Mouse (Mus musculus): ENCODE measurements around the gene Gm21860. TPM values are rescaled to one million over a fixed set of nuclear protein-coding genes. Genes with fewer than 3 reads are reported as not detected.
A peak's percentile ranks its signal among the peaks of the same experiment; 100 is the strongest.
"Not testable (repeated sequence)": the region's sequence is repeated elsewhere in the genome, so short reads cannot be mapped to it uniquely, and the experiment has no call there.

Gene Gm21860
- polyA plus RNA-seq (2015; fragmentation: Nextera tagmentation; extraction: Ambion mirVana), result not detected in 2 replicates

DNA sequence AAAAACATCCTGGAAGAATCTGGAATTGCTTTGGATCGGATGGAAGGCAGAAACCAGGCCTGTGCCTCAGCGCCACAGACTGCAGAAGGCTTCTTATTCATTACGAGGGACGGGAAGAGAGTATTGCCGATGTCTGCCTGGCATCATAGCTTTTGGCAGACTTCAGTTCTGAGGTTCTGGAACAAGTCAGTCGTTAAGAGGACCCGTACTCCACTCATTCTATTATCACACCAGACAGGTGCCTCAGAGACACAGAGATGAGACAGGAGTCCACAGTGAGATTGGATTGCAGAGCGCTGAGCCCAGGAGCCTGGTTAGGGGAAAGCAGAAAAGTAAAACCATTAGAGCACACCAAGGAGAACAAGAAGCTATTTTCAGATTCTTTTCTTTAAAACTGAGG, at the start of gene Gm21860:
Gm21860 (minus strand) TSS at position 101 of the 400 bp plus-strand sequence.
- H3K4me1 ChIP-seq (replicated peaks); H3K4me2 ChIP-seq (replicated peaks); ATAC-seq; H3K36me3 ChIP-seq; H3K9me3 ChIP-seq; H3K9ac ChIP-seq (replicated peaks); H3K4me3 ChIP-seq (replicated peaks); H3K27me3 ChIP-seq; H3K27ac ChIP-seq: not testable (repeated sequence)
- no CpG with 5 or more reads among the region's 8 CpGs for WGBS

DNA sequence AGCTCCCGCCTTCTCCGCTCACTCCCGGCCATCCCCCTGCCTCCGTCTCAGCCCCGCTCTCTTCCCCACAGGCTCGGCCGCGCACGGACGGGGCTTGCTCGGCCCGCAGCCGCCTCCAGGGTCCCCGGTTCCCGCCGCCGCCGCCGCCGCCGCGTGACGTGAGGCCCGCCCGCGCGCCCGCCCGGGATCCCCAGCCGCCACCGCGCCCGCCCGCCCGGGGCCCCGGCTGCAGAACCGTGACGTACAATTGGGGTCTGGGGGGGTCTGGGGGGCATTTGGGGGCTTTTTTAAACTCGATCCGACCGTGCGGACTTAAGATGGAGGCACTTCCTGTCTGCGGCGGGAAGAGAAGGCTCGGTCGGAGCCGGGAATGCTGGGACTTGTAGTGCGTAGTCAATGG, 29.8 kb upstream of the Gm21860 start, which contains the start of gene Gm47283:
Gm47283 (plus strand) TSS at position 301 of the 400 bp plus-strand sequence.
- not testable (repeated sequence) for H3K9me3 ChIP-seq; H3K9ac ChIP-seq (replicated peaks); H3K27me3 ChIP-seq; H3K27ac ChIP-seq; H3K4me3 ChIP-seq (replicated peaks); ATAC-seq; H3K4me2 ChIP-seq (replicated peaks); H3K4me1 ChIP-seq (replicated peaks); H3K36me3 ChIP-seq
- WGBS, result no CpG with 5 or more reads among the region's 48 CpGs

DNA sequence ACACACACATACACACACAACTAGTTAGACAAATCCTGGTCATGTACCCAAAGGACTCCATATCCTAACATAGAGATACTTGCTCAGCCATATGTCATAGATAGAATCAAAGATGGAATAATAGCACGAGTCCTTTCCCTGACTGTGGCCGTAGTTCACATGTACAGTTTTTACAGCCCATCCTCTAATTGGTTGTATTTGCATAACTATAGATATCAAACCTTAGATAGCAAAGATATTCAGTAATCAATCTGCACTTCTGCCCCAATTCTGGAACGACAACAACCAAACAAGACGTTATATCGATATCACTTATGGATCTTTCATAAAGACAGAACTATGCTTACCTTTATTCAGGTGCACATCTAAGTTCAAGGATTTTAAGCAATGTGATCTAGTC, 9.4 kb downstream of the Gm21860 start:
- H3K27me3 ChIP-seq; H3K27ac ChIP-seq; H3K4me1 ChIP-seq (replicated peaks); H3K4me2 ChIP-seq (replicated peaks); H3K9ac ChIP-seq (replicated peaks); H3K4me3 ChIP-seq (replicated peaks); ATAC-seq: not testable (repeated sequence)
- WGBS, result 95% methylated on average over 5 of the region's 5 CpGs
- peaks cover 31% of the 10 kb centered on the region for H3K36me3 ChIP-seq
- peaks cover 34% of the 10 kb centered on the region for H3K9me3 ChIP-seq

DNA sequence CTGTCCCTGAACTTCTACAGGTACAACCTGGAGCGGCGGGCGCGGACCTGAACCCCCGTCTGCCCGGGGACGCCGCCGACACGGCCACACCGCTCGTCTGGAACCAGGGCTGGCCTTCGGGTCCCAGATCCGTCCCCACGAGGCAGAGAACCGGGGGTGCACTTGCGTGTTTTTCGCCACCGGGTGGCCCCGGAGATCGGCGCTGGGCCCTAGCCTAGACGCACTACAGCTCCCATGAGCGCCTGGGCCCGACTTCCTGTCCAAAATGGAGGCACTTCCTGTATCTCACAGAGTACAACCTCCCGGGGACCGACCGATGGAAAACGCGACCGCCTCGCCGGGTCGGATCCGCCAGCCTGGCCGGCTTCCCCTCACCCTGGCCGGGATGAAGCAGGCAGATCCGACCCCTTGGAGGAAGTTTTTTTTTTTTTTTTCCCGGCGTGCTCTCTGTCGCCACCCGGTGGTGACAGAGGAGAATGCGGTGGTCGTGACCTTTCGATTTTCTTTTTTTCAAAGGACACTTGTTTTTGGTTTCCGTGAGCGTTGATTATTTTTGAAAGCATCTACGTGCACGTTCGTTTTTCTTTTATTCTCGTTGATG, 10.1 kb downstream of the Gm21860 start:
- peak overlapping the region; percentile 9 for H3K4me2 ChIP-seq (replicated peaks)
- H3K9me3 ChIP-seq, result peaks cover 42% of the 10 kb centered on the region
- H3K36me3 ChIP-seq, result peaks cover 38% of the 10 kb centered on the region
- 71% methylated on average over 51 of the region's 51 CpGs for WGBS
- H3K9ac ChIP-seq (replicated peaks); H3K4me1 ChIP-seq (replicated peaks); H3K27me3 ChIP-seq: not testable (repeated sequence)
- peak overlapping the region; percentile 10 for H3K4me3 ChIP-seq (replicated peaks)
- ATAC-seq, result peak; percentile 94
- peak overlapping the region; percentile 20 for H3K27ac ChIP-seq

DNA sequence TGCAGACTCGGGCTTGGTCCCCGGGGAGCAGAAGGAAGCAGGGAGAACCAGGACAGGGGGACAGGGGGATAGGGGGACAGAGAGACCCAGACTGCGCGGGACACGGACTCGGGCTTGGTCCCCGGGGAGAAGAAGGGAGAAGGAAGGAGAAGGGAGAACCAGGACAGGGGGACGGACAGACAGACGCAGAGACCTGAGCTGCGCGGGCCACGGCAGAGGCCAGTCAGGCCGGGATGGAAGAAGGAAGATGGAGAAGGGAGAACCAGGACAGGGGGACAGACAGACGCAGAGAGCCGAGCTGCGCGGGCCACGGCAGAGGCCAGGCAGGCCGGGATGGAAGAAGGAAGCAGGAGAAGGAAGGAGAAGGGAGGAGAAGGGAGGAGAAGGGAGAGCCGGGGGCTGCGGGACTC, 10.8 kb downstream of the Gm21860 start:
- H3K27me3 ChIP-seq, result no peaks in the 10 kb centered on the region
- H3K27ac ChIP-seq, result peak overlapping the region; percentile 20
- H3K36me3 ChIP-seq, result peaks cover 45% of the 10 kb centered on the region
- no peaks in the 10 kb centered on the region for H3K4me1 ChIP-seq (replicated peaks)
- no peak overlapping the region for H3K4me2 ChIP-seq (replicated peaks)
- H3K9ac ChIP-seq (replicated peaks), result no peak overlapping the region
- peaks cover 49% of the 10 kb centered on the region for H3K9me3 ChIP-seq
- H3K4me3 ChIP-seq (replicated peaks), result no peak overlapping the region
- 47% methylated on average over 3 of the region's 21 CpGs for WGBS
- ATAC-seq, result no peak

DNA sequence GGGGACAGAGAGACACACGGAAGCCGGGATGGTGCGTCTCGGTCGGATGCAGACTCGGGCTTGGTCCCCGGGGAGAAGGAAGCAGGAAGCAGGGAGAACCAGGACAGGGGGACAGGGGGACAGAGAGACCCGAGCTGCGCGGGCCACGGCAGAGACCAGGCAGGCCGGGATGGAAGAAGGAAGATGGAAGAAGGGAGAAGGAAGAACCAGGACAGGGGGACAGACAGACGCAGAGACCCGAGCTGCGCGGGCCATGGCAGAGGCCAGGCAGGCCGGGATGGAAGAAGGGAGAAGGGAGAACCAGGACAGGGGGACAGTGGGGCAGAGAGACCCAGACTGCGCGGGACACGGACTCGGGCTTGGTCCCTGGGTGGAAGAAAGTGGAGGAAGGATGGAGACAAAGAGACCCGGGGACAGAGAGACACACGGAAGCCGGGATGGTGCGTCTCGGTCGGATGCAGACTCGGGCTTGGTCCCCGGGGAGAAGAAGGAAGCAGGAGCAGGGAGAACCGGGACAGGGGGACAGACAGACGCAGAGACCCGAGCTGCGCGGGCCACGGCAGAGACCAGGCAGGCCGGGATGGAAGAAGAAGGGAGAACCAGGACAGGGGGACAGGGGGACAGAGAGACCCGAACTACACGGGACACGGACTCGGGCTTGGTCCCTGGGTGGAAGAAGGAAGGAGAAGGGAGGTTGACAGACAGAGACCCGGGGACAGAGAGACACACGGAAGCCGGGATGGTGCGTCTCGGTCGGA, 11.4 kb downstream of the Gm21860 start:
- 80% methylated on average over 36 of the region's 46 CpGs for WGBS
- not testable (repeated sequence) for H3K4me3 ChIP-seq (replicated peaks); H3K4me2 ChIP-seq (replicated peaks); H3K27me3 ChIP-seq; ATAC-seq; H3K9ac ChIP-seq (replicated peaks); H3K4me1 ChIP-seq (replicated peaks)
- Histone ChIP-seq H3K27ac (0 out of 2 replicates have a peak overlapping the region, but pooled peaks have one; percentile 21), H3K36me3 (peaks cover 48% of the 10 kb centered on the region), H3K9me3 (peaks cover 52% of the 10 kb centered on the region)

DNA sequence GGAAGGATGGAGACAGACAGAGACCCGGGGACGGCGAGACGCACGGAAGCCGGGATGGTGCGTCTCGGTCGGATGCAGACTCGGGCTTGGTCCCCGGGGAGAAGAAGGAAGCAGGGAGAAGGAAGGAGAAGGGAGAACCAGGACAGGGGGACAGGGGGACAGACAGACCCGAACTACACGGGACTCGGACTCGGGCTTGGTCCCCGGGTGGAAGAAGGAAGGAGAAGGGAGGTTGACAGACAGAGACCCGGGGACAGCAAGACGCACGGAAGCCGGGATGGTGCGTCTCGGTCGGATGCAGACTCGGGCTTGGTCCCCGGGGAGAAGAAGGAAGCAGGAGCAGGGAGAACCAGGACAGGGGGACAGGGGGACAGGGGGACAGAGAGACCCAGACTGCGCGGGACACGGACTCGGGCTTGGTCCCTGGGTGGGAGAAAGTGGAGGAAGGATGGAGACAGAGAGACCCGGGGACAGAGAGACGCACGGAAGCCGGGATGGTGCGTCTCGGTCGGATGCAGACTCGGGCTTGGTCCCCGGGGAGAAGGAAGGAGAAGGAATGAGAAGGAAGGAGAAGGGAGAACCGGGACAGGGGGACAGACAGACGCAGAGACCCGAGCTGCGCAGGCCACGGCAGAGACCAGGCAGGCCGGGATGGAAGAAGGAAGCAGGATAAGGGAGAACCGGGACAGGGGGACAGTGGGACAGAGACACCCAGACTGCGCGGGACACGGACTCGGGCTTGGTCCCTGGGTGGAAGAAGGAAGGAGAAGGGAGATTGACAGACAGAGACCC, 12.2 kb downstream of the Gm21860 start:
- 88% methylated on average over 49 of the region's 49 CpGs for WGBS
- H3K4me3 ChIP-seq (replicated peaks); H3K4me1 ChIP-seq (replicated peaks); H3K27me3 ChIP-seq; H3K4me2 ChIP-seq (replicated peaks); H3K9ac ChIP-seq (replicated peaks): not testable (repeated sequence)
- H3K36me3 ChIP-seq, result peaks cover 48% of the 10 kb centered on the region
- H3K9me3 ChIP-seq, result peaks cover 52% of the 10 kb centered on the region
- peak; percentile 12; the same call in 1 of the 2 replicates for ATAC-seq
- H3K27ac ChIP-seq, result peak overlapping the region; percentile 21; the same call in 1 of the 2 replicates

DNA sequence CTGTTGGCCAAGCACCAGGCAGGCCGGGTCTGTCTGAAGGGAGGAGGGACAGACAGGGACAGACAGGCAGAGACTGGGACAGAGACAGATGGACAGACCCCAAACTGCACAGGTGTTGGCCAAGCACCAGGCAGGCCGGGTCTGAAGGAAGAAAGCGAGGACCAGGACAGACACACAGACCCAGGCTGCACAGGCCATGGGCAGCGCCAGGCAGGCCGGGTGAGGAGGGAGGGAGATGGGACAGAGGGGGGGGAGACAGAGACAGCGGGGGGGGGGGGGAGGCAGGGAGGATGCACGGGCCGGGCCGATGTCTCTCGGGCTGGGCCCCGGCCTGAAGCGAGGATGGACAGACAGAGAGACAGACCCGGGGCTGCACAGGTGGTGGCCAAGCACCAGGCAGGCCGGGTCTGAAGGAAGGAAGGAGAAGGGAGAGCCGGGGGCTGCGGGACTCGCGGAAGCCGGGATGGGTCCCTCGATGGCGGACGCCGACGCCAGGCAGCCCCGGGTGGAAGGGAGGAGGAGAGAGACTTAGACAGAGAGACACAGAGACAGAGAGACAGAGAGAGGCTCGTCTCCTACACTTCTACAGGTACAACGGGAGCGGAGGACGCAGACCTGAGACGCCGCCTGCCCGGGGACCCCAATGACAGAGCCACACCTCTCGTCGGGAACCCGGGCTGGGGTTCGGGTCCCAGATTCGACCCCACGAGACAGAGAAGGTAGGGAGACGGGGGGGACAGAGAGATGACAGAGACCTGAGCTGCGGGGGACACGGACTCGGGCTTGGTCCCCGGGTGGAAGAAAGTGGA, 13.0 kb downstream of the Gm21860 start:
- H3K4me2 ChIP-seq (replicated peaks); H3K9ac ChIP-seq (replicated peaks); H3K4me1 ChIP-seq (replicated peaks); H3K4me3 ChIP-seq (replicated peaks); H3K27me3 ChIP-seq: not testable (repeated sequence)
- peaks cover 52% of the 10 kb centered on the region for H3K9me3 ChIP-seq
- H3K27ac ChIP-seq, result 0 out of 2 replicates have a peak overlapping the region, but pooled peaks have one; percentile 1
- ATAC-seq, result peak; percentile 55
- 84% methylated on average over 42 of the region's 43 CpGs for WGBS
- peaks cover 48% of the 10 kb centered on the region for H3K36me3 ChIP-seq

DNA sequence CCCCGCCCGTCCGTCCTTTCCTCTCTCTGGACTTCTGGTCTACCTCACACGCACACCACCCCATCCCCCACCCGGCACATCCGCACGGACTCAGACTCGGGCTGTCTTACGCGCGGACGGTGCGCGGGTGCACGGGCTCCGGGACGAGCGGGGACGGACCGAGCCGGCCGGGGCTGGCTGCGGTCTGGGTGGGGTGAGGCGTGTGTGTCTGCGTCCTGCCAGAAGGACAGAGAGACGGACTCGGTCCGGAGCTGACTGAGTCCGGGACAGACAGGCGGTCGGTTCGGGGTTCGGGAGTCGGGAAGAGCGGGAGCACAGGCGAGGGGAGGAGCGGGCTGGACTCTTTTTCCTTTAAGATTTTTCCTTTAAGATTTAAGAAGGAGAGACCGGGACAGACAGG, 13.6 kb downstream of the Gm21860 start:
- not testable (repeated sequence) for H3K4me3 ChIP-seq (replicated peaks); H3K4me1 ChIP-seq (replicated peaks); H3K27me3 ChIP-seq; H3K4me2 ChIP-seq (replicated peaks); H3K27ac ChIP-seq; H3K9ac ChIP-seq (replicated peaks)
- H3K36me3 ChIP-seq, result peaks cover 48% of the 10 kb centered on the region
- WGBS, result 76% methylated on average over 38 of the region's 38 CpGs
- ATAC-seq, result peak; percentile 68
- H3K9me3 ChIP-seq, result peaks cover 52% of the 10 kb centered on the region

DNA sequence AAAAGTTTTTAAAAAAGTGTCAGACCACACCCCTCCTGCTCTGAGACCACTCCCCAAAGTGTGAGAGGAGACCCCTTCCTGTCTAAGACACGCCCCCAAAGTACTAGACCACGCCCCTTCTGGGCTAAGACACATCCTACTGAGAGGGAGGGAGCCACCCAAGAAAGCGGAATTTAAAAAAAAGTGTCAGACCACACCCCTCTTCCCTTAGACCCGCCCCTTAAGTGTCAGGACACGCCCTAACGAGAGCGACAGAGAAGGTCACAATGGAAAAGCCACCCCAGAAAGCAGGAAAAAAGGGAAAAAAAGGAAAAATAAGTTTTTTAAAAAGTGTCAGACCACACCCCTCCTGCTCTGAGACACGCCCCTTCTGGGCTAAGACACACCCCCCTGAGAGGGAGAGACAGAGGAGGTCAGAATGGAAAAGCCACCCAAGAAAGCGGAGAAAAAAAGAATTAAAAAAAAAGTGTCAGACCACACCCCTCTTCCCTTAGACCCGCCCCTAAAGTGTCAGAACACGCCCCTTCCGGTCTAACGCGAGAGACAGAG, 14.5 kb downstream of the Gm21860 start:
- no peak overlapping the region for H3K27ac ChIP-seq
- H3K4me2 ChIP-seq (replicated peaks), result no peak overlapping the region
- H3K4me1 ChIP-seq (replicated peaks), result no peaks in the 10 kb centered on the region
- ATAC-seq, result no peak
- peaks cover 46% of the 10 kb centered on the region for H3K9me3 ChIP-seq
- peaks cover 43% of the 10 kb centered on the region for H3K36me3 ChIP-seq
- 51% methylated on average over 14 of the region's 14 CpGs for WGBS
- H3K4me3 ChIP-seq (replicated peaks), result no peak overlapping the region
- H3K9ac ChIP-seq (replicated peaks), result no peak overlapping the region
- H3K27me3 ChIP-seq, result no peaks in the 10 kb centered on the region

DNA sequence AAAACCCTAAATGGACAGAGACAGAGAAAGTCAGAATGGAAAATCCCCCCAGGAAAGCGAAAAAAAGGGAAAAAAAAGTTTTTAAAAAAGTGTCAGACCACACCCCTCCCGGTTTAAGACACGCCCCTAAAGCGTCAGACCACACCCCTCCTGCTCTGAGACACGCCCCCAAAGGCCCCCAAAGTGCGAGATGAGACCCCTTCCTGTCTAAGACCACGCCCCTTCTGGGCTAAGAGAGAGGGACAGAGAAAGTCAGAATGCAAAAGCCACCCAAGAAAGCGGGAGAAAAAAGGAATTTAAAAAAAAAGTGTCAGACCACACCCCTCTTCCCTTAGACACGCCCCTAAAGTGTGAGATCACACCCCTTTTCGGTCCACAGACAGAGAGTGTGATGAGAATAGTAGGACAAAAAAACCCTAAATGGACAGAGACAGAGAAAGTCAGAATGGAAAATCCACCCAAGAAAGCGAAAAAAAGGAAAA, 15.0 kb downstream of the Gm21860 start:
- H3K4me1 ChIP-seq (replicated peaks); H3K4me2 ChIP-seq (replicated peaks); H3K27ac ChIP-seq; H3K27me3 ChIP-seq; H3K9ac ChIP-seq (replicated peaks); H3K4me3 ChIP-seq (replicated peaks); ATAC-seq: not testable (repeated sequence)
- H3K36me3 ChIP-seq, result peaks cover 43% of the 10 kb centered on the region
- WGBS, result 58% methylated on average over 11 of the region's 11 CpGs
- peaks cover 46% of the 10 kb centered on the region for H3K9me3 ChIP-seq

Measured in midbrain, embryonic 13.5 days (tissue).